Mouse (Mus musculus) regulatory T cell (primary cell): ENCODE results near the gene Olfr1335.
"Not testable (repeated sequence)": the region's sequence is repeated elsewhere in the genome, so short reads cannot be mapped to it uniquely, and the experiment has no call there.

Source experiments
- in situ Hi-C: fragments of 300-600 bp; cut with MboI, MseI; formaldehyde crosslinking; loops from one replicate; pipeline ENCODE4 v1.15.1; 2025; ENCODE audit warnings: high pct_unique_total_duplicates

The Olfr1335 gene

GRCm38 (mm10) chr4:118809844-118810243 lies at the start of gene Olfr1335:
Gene Olfr1335, minus strand, starts transcription at chr4:118809944.
- in situ Hi-C loops = loop anchor here (10.0 kb wide), 1 partner anchor 1015 kb away; no protein-coding TSS in a partner anchor

GRCm38 (mm10) chr4:118836179-118836578 lies 26.4 kb upstream of the Olfr1335 start, which contains the start of gene Olfr1333:
Gene Olfr1333, minus strand, starts transcription at chr4:118836279.
- in situ Hi-C loops = no loop called here

- in situ Hi-C loops = loop anchor here (10.0 kb wide), 1 partner anchor 1024 kb away; no protein-coding TSS in a partner anchor
These were observed 9.2 kb upstream of the Olfr1335 start for GRCm38 (mm10) chr4:118818921-118819320.

- in situ Hi-C loops = not testable (repeated sequence)
These were observed 16.9 kb downstream of the Olfr1335 start for GRCm38 (mm10) chr4:118792796-118793195.

GRCm38 (mm10) chr4:118782486-118782885 lies 27.3 kb downstream of the Olfr1335 start, which contains the start of gene Olfr1337:
Gene Olfr1337, minus strand, starts transcription at chr4:118782586.
- in situ Hi-C loops = no loop called here
